Mouse (Mus musculus) small intestine, adult 2 months (tissue): ENCODE measurements around the gene Efnb1. TPM values are rescaled to one million over a fixed set of nuclear protein-coding genes. Genes with fewer than 3 reads are reported as not detected.

Experiments used
- H3K27ac ChIP-seq: fragments of 200-500 bp; 2 replicates; pipeline ENCODE4 v1.5.1; 2012; ENCODE audit warnings: low read depth, low read length, control low read depth, inconsistent platforms; ENCODE audit not compliant: insufficient read depth
- H3K27me3 ChIP-seq: fragments of 200-500 bp; 2 replicates; pipeline ENCODE4 v1.6.1; 2012; ENCODE audit warnings: mild to moderate bottlenecking, moderate library complexity, low read length, inconsistent platforms; ENCODE audit not compliant: control insufficient read depth, insufficient read depth
- H3K36me3 ChIP-seq: fragments of 200-500 bp; 2 replicates; pipeline ENCODE4 v1.6.1; 2012; ENCODE audit warnings: mild to moderate bottlenecking, low read length, control low read depth, inconsistent platforms; ENCODE audit not compliant: control insufficient read depth, insufficient read depth
- H3K4me1 ChIP-seq: fragments of 200-500 bp; 2 replicates; pipeline ENCODE4 v1.6.1; 2012; ENCODE audit warnings: low read length, inconsistent platforms, mixed read lengths; ENCODE audit not compliant: control insufficient read depth, insufficient read depth, insufficient read length
- H3K4me3 ChIP-seq: fragments of 200-500 bp; 2 replicates; pipeline ENCODE4 v1.5.1; 2012; ENCODE audit warnings: low read depth, mild to moderate bottlenecking, control low read depth, inconsistent platforms, low read length, moderate library complexity
- CTCF ChIP-seq: fragments of 200-500 bp; IDR thresholded peaks from 2 replicates; pipeline ENCODE4 v1.5.1; 2012; ENCODE audit warnings: low read depth, mild to moderate bottlenecking, control low read depth, inconsistent platforms, low read length, moderate library complexity, mixed read lengths; ENCODE audit not compliant: insufficient replicate concordance, insufficient read length; ENCODE audit errors: extremely low read depth
- POLR2A ChIP-seq: fragments of 200-500 bp; IDR thresholded peaks from 2 replicates; pipeline ENCODE4 v1.6.1; 2012; ENCODE audit warnings: low read depth, mild to moderate bottlenecking, control low read depth, inconsistent platforms, low read length, moderate library complexity
- WGBS: fragments of 180-500 bp; shearing (Covaris S2); methylation state at CpG from one replicate; pipeline ENCODE4 v1.1.7; 2018; 5-methylcytosine and 5-hydroxymethylcytosine counted together
- polyA plus RNA-seq: library from polyadenylated mRNA; depleted of rRNA; stranded (reverse); fragments of >200 nt; gene quantifications from 2 replicates; pipeline ENCODE4 v1.2.3, GENCODE M21; 2012

Efnb1 gene
- polyA plus RNA-seq, 1 experiment, result 86.8 TPM

DNA sequence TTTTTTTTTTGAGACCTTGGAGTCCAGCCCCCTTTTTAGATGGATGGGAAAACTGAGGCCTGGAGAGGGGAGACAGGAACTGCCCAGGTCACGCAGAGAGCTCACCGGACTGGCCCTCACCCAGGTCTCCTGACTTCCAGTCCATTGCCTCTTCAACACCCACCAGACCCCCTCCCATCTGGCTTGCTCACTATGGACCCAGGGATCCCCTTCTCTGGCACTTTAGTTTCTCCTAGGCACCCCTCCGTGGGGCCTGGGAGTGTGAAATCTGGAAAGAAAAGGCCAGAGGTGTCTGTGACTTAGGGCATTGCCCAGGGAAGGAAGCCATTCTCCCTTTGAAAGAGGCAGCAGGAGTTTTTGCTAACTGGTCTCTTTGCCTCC lies 17.3 kb downstream of the Efnb1 start:
- WGBS, result 66% methylated on average over 3 of the region's 3 CpGs
- H3K36me3 ChIP-seq, result peaks cover 7% of the 10 kb centered on the region
- no peaks in the 10 kb centered on the region for H3K27me3 ChIP-seq
- H3K4me1 ChIP-seq, result peaks cover 34% of the 10 kb centered on the region
- H3K27ac ChIP-seq, result peak overlapping the region; percentile 92
- TF ChIP-seq POLR2A (no peak), CTCF (no peak)
- H3K4me3 ChIP-seq, result no peak overlapping the region

DNA sequence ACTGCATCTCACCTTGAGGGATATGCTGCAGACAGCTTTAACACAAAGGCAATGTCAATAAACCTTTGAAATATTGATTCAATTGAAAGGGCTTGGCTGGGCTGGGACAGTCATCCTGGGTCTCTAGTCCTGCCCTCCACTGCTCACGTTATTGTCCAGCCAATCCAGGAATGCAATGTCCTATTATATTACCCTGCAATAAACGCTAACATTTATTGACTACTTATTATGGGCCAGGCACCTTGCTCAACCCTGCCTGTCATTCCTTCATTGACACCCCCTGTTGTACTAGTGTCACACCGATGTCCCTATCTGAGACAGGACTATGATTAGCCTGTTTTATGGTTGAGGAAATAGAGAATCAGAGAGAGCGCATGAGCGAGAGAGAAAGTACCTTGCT lies 18.4 kb downstream of the Efnb1 start:
- Histone ChIP-seq H3K4me1 (peaks cover 31% of the 10 kb centered on the region), H3K27me3 (no peaks in the 10 kb centered on the region), H3K27ac (peak overlapping the region; percentile 92), H3K36me3 (peaks cover 5% of the 10 kb centered on the region), H3K4me3 (no peak overlapping the region)
- WGBS, result 36% methylated on average over 5 of the region's 5 CpGs
- TF ChIP-seq POLR2A (no peak), CTCF (no peak)

DNA sequence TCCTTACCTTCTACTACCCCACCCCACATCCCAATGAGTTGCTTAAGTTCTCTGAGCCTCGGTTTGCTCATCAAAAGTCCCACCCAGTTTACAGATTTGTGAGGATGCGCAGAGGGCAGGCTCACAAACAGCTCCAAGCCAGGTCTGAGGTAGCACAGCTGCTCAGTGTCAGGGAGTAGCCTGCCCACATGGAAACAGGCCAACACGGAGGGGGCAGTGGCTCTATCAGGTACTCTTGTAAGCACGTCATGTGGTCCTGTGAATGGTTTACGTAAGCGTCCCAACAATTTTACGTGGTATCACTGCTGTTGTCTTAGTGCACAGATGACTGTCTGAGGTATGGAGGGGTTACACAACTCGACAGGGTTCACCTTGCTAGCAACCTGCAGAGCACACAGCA lies 23.1 kb downstream of the Efnb1 start:
- WGBS, result 81% methylated on average over 8 of the region's 8 CpGs

DNA sequence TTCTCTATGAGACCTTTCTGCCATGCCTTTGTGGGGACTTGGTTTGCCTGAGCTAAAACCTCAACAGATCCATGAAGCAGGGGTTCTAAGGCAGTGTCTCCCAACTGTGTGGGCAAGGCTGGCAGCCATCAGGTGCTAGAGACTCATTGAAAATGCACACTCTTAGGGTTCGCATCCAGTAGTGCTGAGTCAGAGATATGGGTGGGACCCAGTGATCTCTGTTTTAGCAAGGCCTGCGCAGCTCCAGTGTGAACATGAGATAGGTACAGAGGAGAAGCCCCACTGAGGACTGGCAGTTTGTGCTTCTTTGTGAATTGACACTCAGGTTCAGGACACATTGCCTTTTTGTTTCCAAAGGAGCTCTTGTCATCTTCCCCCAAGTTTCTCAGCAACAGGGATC lies 28.2 kb downstream of the Efnb1 start:
- Histone ChIP-seq H3K4me1 (peaks cover 22% of the 10 kb centered on the region; the same call in 1 of the 2 replicates), H3K27me3 (no peaks in the 10 kb centered on the region), H3K27ac (no peak overlapping the region), H3K4me3 (no peak overlapping the region), H3K36me3 (no peaks in the 10 kb centered on the region)
- TF ChIP-seq POLR2A, result no peak
- WGBS, result 84% methylated on average over 2 of the region's 2 CpGs

More for the DNA sequence above, 23.1 kb downstream of the Efnb1 start:
- Histone ChIP-seq H3K27me3 (no peaks in the 10 kb centered on the region), H3K27ac (no peak overlapping the region), H3K36me3 (no peaks in the 10 kb centered on the region), H3K4me1 (peaks cover 22% of the 10 kb centered on the region), H3K4me3 (no peak overlapping the region)
- no peak for TF ChIP-seq POLR2A
- no peak for TF ChIP-seq CTCF

DNA sequence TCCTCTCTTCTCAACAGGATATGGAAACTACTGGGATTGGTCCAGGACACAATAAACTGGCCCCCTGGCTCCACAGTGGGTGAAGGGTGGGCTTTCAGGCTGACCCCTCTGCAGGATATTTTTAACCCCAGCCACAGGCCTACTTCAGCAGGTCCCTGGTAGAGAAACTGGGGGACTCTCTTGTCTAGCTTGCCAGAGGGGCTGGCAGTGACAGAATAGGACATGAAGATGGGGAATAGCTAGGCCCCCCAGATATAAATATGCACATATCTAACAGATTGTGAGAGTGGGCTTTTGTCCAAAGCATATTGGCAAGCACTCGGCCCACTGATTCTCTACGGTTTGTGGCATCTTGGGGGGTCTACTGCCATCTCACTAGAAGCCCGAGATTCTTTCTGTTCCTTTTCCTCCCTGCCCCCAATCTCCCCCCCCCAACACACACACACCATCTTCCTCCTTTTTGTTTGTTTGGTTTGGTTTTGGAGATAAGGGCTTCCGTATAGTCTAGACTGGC lies 29.0 kb downstream of the Efnb1 start:
- Histone ChIP-seq H3K27ac (no peak overlapping the region), H3K4me1 (peaks cover 22% of the 10 kb centered on the region; the same call in 1 of the 2 replicates), H3K4me3 (no peak overlapping the region), H3K27me3 (no peaks in the 10 kb centered on the region), H3K36me3 (no peaks in the 10 kb centered on the region)
- WGBS, result 61% methylated on average over 4 of the region's 4 CpGs
- TF ChIP-seq POLR2A (no peak), CTCF (no peak)

DNA sequence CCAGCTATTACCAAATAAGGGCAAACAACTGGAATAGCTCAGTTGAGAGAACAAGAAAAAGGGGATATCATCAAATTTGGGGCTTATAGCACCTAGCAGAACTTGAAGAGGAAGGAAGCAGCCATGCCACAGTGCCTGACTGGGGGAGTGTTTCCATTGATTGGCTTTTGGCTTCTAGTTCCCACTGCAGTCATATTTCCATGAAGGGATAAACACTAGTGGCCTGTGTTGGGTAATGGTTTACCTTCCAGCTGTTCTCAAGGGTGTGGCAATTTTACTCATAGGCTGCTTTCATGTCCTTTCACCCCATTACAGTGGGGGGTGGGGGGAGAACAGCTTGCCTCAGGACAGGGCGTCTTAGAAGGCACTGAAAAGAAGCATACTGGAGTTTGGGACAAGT lies 31.1 kb downstream of the Efnb1 start:
- no peak overlapping the region for H3K4me3 ChIP-seq
- peaks cover 24% of the 10 kb centered on the region; the same call in 1 of the 2 replicates for H3K4me1 ChIP-seq
- no peak overlapping the region for H3K27ac ChIP-seq
- H3K36me3 ChIP-seq, result no peaks in the 10 kb centered on the region
- WGBS, result 43% methylated on average over 1 of the region's 1 CpGs
- TF ChIP-seq CTCF (no peak), POLR2A (no peak)
- no peaks in the 10 kb centered on the region for H3K27me3 ChIP-seq

DNA sequence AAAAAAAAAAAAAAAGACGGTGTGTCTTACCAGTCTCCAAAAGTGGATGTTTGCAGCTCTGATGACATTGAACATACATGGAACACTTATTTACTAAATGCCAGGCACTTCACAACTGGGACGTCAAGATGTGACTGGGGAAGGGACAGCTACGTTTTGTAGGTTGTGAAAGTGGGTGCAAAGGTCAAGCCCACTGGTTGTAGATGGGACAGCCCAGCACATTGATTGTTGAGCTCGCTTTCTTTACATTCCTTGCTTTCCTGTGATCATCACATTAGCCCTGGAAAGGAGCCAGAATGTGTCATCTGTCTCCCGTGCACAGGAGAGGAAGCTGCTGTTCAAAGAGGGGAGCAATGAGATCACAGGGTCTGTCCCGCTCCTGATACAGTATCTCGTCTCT lies 31.6 kb downstream of the Efnb1 start:
- TF ChIP-seq CTCF, result no peak
- no peak for TF ChIP-seq POLR2A
- H3K27ac ChIP-seq, result no peak overlapping the region
- no peaks in the 10 kb centered on the region for H3K36me3 ChIP-seq
- no peaks in the 10 kb centered on the region for H3K27me3 ChIP-seq
- 45% methylated on average over 7 of the region's 7 CpGs for WGBS
- peaks cover 20% of the 10 kb centered on the region; the same call in 1 of the 2 replicates for H3K4me1 ChIP-seq
- no peak overlapping the region for H3K4me3 ChIP-seq
